Mouse (Mus musculus): ENCODE results near the gene Ndufs8. TPM values are rescaled to one million over a fixed set of nuclear protein-coding genes. Genes with fewer than 3 reads are reported as not detected.

Ndufs8 gene
- polyA plus RNA-seq, 1 experiment from 2014 or later, result 225 TPM

GRCm38 (mm10) chr19:3864960-3865359 is 47.6 kb downstream of the Ndufs8 start:
- Histone ChIP-seq H3K36me3 (ENCODE audit: insufficient read depth, low read length) (no peaks in the 10 kb centered on the region), H3K4me3 (ENCODE audit: low read depth, low read length) (no peak overlapping the region), H3K4me1 (ENCODE audit: insufficient read depth, low read depth, low read length) (no peaks in the 10 kb centered on the region), H3K9me3 (ENCODE audit: low read length) (no peaks in the 10 kb centered on the region), H3K27me3 (replicated peaks; ENCODE audit: insufficient read depth, low read length) (no peaks in the 10 kb centered on the region), H3K4me2 (replicated peaks; ENCODE audit: low read depth, low read length) (no peak overlapping the region), H3K27ac (ENCODE audit: low read length) (no peak overlapping the region), H3K9ac (replicated peaks; ENCODE audit: low read depth) (no peak overlapping the region)
- DNase-seq (ENCODE audit: low spot score) (no peak), ATAC-seq (no peak)
- TF ChIP-seq CTCF (IDR thresholded peaks at IDR 0.05) (peak; percentile 62), EP300 (IDR thresholded peaks at IDR 0.05) (no peak)
- WGBS, result 80% methylated on average over 2 of the region's 2 CpGs

- no peak overlapping the region for H3K4me3 ChIP-seq (ENCODE audit: low read depth, low read length)
- H3K36me3 ChIP-seq (ENCODE audit: insufficient read depth, low read length), result no peaks in the 10 kb centered on the region
- H3K9ac ChIP-seq (replicated peaks; ENCODE audit: low read depth), result no peak overlapping the region
- H3K4me1 ChIP-seq (ENCODE audit: insufficient read depth, low read depth, low read length), result no peaks in the 10 kb centered on the region
- no peak for DNase-seq (ENCODE audit: low spot score)
- ATAC-seq, result no peak
- H3K27me3 ChIP-seq (replicated peaks; ENCODE audit: insufficient read depth, low read length), result no peaks in the 10 kb centered on the region
- no peak overlapping the region for H3K27ac ChIP-seq (ENCODE audit: low read length)
- no peak overlapping the region for H3K4me2 ChIP-seq (replicated peaks; ENCODE audit: low read depth, low read length)
- TF ChIP-seq CTCF (IDR thresholded peaks at IDR 0.05), result no peak
- no peak for TF ChIP-seq EP300 (IDR thresholded peaks at IDR 0.05)
- H3K9me3 ChIP-seq (ENCODE audit: low read length), result no peaks in the 10 kb centered on the region
- 58% methylated on average over 2 of the region's 2 CpGs for WGBS
These were observed 49.9 kb downstream of the Ndufs8 start for GRCm38 (mm10) chr19:3862713-3863112.

Other genes with a start within 250 kb of the Ndufs8 start
- 4.1 and 5.1 TPM in 2 replicates for gene Lrp5, start 226.2 kb downstream of the Ndufs8 start, polyA plus RNA-seq (2015; fragmentation: Nextera tagmentation; extraction: Ambion mirVana)
- 11.3 and 12.6 TPM in 2 replicates for gene 1810055G02Rik, start 204.5 kb downstream of the Ndufs8 start, polyA plus RNA-seq (2015; fragmentation: Nextera tagmentation; extraction: Ambion mirVana)
- 20.5 and 23.7 TPM in 2 replicates for gene Kmt5b, start 145.4 kb downstream of the Ndufs8 start, polyA plus RNA-seq (2015; fragmentation: Nextera tagmentation; extraction: Ambion mirVana)
- gene Chka, start 61.0 kb downstream of the Ndufs8 start, polyA plus RNA-seq (2015; fragmentation: Nextera tagmentation; extraction: Ambion mirVana), result 65.9 and 68.1 TPM in 2 replicates
- 31.8 and 33.1 TPM in 2 replicates for gene Tcirg1, start 5.6 kb downstream of the Ndufs8 start, polyA plus RNA-seq (2015; fragmentation: Nextera tagmentation; extraction: Ambion mirVana)
- 33.2 and 38.3 TPM in 2 replicates for gene Aldh3b1, start 17.0 kb upstream of the Ndufs8 start, polyA plus RNA-seq (2015; fragmentation: Nextera tagmentation; extraction: Ambion mirVana)
- gene Unc93b1, start 22.4 kb upstream of the Ndufs8 start, polyA plus RNA-seq (2015; fragmentation: Nextera tagmentation; extraction: Ambion mirVana), result 40.0 and 45.5 TPM in 2 replicates
- 0.04 and 0.06 TPM in 2 replicates for gene Aldh3b3, start 45.9 kb upstream of the Ndufs8 start, polyA plus RNA-seq (2015; fragmentation: Nextera tagmentation; extraction: Ambion mirVana)
- gene Aldh3b2, start 59.6 kb upstream of the Ndufs8 start, polyA plus RNA-seq (2015; fragmentation: Nextera tagmentation; extraction: Ambion mirVana), result 0.47 and 0.71 TPM in 2 replicates
- gene Acy3, start 73.8 kb upstream of the Ndufs8 start, polyA plus RNA-seq (2015; fragmentation: Nextera tagmentation; extraction: Ambion mirVana), result 14.9 and 15.7 TPM in 2 replicates
- not detected in 2 replicates for gene Tbx10, start 80.0 kb upstream of the Ndufs8 start, polyA plus RNA-seq (2015; fragmentation: Nextera tagmentation; extraction: Ambion mirVana)
- gene Nudt8, start 87.8 kb upstream of the Ndufs8 start, polyA plus RNA-seq (2015; fragmentation: Nextera tagmentation; extraction: Ambion mirVana), result 27.0 and 28.5 TPM in 2 replicates
- gene Gm49405, start 87.9 kb upstream of the Ndufs8 start, polyA plus RNA-seq (2015; fragmentation: Nextera tagmentation; extraction: Ambion mirVana), result 1.1 TPM in 2 replicates
- gene Doc2g, start 90.5 kb upstream of the Ndufs8 start, polyA plus RNA-seq (2015; fragmentation: Nextera tagmentation; extraction: Ambion mirVana), result 1.9 and 2.0 TPM in 2 replicates
- 130 and 152 TPM in 2 replicates for gene Ndufv1, start 100.0 kb upstream of the Ndufs8 start, polyA plus RNA-seq (2015; fragmentation: Nextera tagmentation; extraction: Ambion mirVana)
- gene Gstp1, start 125.2 kb upstream of the Ndufs8 start, polyA plus RNA-seq (2015; fragmentation: Nextera tagmentation; extraction: Ambion mirVana), result 273 and 288 TPM in 2 replicates
- 6.3 and 7.3 TPM in 2 replicates for gene Gstp2, start 133.2 kb upstream of the Ndufs8 start, polyA plus RNA-seq (2015; fragmentation: Nextera tagmentation; extraction: Ambion mirVana)
- gene Gstp3, start 146.8 kb upstream of the Ndufs8 start, polyA plus RNA-seq (2015; fragmentation: Nextera tagmentation; extraction: Ambion mirVana), result 6.5 and 6.9 TPM in 2 replicates
- gene Cabp2, start 168.8 kb upstream of the Ndufs8 start, polyA plus RNA-seq (2015; fragmentation: Nextera tagmentation; extraction: Ambion mirVana), result not detected in 2 replicates
- gene Cdk2ap2, start 184.4 kb upstream of the Ndufs8 start, polyA plus RNA-seq (2015; fragmentation: Nextera tagmentation; extraction: Ambion mirVana), result 154 and 164 TPM in 2 replicates
- gene Pitpnm1, start 187.2 kb upstream of the Ndufs8 start, polyA plus RNA-seq (2015; fragmentation: Nextera tagmentation; extraction: Ambion mirVana), result 17.0 and 18.9 TPM in 2 replicates
- 78.5 and 82.1 TPM in 2 replicates for gene Aip, start 213.1 kb upstream of the Ndufs8 start, polyA plus RNA-seq (2015; fragmentation: Nextera tagmentation; extraction: Ambion mirVana)
- gene Gpr152, start 227.0 kb upstream of the Ndufs8 start, polyA plus RNA-seq (2015; fragmentation: Nextera tagmentation; extraction: Ambion mirVana), result not detected in 2 replicates
- gene Cabp4, start 231.3 kb upstream of the Ndufs8 start, polyA plus RNA-seq (2015; fragmentation: Nextera tagmentation; extraction: Ambion mirVana), result 0.08 and 0.10 TPM in 2 replicates
- 183 and 192 TPM in 2 replicates for gene Coro1b, start 235.8 kb upstream of the Ndufs8 start, polyA plus RNA-seq (2015; fragmentation: Nextera tagmentation; extraction: Ambion mirVana)
- 3.4 and 3.7 TPM in 2 replicates for gene Ptprcap, start 240.8 kb upstream of the Ndufs8 start, polyA plus RNA-seq (2015; fragmentation: Nextera tagmentation; extraction: Ambion mirVana)